Mouse (Mus musculus): ENCODE data around the gene Gm4969.
"Not testable (repeated sequence)": the region's sequence is repeated elsewhere in the genome, so short reads cannot be mapped to it uniquely, and the experiment has no call there.

The Gm4969 gene

DNA sequence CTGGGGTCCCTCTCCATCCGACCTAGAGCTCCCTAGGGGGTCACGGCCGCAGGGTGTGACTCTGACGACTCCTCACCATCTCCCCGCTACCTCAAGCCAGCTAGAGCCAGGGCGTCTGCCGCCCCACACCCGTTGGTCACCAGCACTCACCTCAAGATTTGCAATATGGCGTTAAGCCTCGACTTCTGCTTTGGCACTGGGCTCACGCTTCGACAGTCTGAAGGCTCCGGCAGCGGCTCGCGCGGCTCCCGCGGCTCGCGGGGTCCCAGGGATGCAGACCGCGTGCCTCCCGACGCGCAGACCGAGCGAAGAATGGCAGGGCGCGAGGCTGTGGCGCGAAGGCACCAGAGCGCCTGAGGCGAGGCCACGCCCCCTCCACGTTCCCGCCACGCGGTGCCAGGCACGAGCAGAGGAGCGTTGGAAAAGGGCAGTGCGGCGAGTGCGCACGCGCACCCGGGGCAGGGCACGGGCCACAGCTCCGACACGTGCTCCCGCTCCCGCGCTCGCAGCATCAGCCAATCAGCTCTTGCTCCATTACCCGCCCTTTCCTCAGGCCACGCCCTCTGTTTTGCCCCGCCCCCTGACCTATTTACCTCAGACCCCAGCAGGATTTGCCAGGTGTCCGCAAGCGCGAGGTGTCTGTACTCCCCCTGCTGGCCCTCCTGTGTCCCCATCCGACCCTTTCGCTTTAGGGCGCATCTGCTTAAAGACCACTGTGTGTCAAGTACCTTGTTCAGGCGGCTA is at the start of gene Gm4969:
TSS of gene Gm4969 (minus strand) at position 341 of the 744 bp plus-strand sequence.
- no peak for DNase-seq (ENCODE audit: low spot score)

DNA sequence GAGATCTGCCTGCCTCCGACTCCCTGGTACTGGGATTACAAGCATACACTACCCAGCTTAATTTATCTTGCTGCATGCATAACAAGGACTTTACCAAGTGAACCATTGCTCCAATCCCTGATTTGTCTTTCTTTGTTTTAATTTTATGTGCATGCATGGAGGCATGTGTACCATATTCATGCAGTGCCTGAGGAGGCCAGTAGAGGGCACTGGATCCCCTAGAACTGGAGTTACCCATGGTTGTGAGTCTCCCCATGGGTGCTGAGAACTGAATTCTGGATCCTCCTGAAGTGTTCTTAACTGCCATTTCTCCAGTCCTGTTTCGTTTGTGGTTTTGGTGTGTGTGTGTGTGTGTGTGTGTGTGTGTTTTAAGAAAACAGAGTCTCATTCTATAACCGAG is 48.8 kb upstream of the Gm4969 start:
- no peak for DNase-seq (ENCODE audit: low spot score)

DNA sequence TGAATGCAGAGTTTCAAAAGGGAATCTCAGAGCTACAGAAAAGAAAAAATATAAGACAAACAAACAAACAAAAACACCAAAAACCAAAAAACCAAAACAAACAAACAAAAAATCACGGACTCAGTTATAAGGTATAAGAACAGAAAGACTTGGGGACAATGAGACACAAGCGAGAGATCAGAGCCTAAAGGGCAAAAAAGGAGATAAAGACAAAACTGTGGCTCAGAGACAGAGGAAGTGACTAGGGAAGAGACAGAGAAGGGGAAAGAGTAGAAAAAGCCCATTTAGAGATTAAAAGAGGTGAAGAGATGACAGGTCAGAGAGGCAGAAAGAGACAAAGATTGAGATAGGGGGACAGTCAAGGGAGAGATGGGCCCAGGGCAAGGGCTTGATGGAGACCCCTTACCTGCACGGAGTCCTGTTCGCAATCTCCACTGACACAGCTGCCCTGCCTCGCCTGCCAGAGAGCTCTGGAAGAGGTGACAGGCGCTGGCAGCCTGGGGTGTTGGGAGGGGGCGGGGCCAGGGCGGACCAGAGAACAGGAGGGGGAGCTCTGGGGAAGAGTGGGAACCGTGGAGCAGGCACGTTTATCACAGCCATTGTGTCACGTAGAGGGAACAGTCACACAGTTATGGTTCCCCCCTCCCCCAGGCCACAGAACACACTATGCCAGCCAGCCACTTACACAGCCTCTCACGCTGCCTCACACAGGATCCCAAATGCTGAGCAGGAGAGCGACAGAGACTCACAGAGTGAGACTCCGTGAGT is 47.7 kb upstream of the Gm4969 start, which contains the start of gene Gipr:
TSS of gene Gipr (minus strand) at position 472 of the 768 bp plus-strand sequence.
- DNase-seq (ENCODE audit: low spot score): no peak

DNA sequence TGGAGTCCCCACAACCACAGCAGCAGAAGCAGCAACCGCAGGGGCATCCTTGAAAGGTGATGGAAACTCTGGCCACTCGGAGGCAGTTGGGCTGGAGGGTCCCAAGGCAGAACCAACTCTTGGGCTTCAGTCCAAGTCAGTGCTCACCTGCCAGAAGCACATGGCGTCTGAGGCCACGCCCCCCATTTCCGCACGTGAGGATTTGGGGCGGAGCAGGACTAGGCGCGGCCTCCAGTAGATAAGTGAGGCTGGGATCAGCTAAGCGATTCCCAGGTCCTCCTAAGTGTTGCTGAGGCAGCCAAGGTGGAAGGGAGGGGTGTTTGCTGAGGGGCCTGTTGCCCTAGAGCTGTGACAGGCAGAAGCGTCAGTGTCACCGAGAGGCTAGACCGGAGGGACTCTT is 46.8 kb upstream of the Gm4969 start:
- DNase-seq (ENCODE audit: low spot score): peak; percentile 61

DNA sequence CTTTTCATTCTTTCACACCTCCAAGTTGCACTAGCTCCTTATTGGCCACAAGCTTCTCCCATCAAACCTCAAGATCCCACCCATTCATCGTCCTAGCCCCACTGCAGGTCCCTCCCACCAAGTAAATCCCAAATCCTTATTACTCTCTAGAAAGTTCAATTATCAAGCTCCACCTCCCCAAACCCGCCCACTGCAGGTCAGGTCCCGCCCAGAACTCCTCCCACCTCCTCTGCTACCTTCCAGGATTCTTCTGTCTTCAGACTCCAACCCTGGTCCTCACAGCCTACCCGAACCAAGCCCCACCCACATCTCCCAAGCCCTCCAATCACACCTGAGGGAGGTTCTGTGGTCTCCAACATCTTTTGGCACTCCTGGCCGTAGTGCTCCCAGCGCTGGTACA is 46.0 kb upstream of the Gm4969 start:
- DNase-seq (ENCODE audit: low spot score): peak; percentile 63

GRCm38 (mm10) chr7:19163752-19164151 is 45.6 kb upstream of the Gm4969 start:
- no peak for DNase-seq (ENCODE audit: low spot score)

DNA sequence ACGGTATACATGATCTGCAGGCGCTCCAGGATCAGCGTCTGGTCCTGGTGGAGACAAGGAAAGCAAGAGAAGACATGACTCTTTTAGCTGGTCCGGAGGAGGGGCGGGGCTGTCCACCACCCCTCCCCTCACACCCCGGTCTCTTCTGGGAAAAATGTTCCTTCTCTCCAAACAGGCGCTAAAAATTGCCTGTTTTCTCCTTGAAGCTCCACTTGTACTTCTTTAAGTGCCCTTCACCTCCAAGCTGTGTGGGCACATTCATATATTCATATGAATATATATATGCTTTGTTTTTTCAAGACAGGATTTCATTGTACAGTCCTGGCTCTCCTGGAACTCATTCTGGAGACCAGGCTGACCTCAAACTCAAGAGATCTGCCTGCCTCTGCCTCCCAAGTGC is 44.8 kb upstream of the Gm4969 start:
- no peak for DNase-seq (ENCODE audit: low spot score)

DNA sequence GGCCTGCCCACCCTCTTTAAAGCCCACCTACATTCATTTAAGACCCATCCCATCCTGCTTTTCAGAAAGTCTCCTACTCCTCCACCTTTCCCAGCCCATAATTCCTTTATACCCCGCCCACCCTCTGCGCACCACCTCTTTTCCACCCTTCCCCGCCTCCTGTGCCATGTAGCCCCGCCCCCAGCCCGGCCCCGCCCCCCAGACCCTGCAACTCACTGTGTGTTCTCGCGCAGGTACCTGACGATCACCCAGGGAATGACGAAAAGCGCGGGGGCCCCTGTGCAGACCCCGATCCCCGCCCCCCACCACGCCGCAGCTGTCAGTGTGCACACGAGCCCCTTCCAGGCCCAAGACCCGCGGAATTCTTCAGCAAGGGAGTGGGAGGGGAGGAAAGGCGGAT is 41.9 kb upstream of the Gm4969 start:
- no peak for DNase-seq (ENCODE audit: low spot score)

DNA sequence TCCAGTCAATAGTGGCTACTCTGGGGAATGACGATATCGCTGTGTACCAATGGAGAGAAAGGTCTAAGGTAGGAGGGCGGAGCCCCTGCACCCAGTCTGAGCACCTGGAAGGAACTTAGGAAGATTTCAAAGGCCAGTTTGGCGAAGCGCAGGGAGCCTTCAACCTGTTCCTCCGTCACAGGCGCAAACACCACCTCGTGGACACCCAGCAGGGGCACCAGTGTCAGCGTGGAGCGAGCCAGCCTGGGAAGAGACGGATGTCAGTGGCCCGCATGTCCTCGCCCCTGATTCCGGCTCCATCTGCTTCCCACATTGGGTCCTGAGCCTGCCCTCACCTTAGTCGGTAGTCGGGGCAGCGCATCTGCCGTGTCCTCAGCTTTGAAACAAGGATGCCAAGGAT is 41.2 kb upstream of the Gm4969 start:
- DNase-seq (ENCODE audit: low spot score): no peak

GRCm38 (mm10) chr7:19158601-19159000 is 40.4 kb upstream of the Gm4969 start:
- no peak for DNase-seq (ENCODE audit: low spot score)

- DNase-seq (ENCODE audit: low spot score): peak; percentile 82
These were observed 39.1 kb upstream of the Gm4969 start for GRCm38 (mm10) chr7:19157160-19157800.

- peak; percentile 82 for DNase-seq (ENCODE audit: low spot score)
These were observed 37.8 kb upstream of the Gm4969 start for GRCm38 (mm10) chr7:19155825-19156475.

DNA sequence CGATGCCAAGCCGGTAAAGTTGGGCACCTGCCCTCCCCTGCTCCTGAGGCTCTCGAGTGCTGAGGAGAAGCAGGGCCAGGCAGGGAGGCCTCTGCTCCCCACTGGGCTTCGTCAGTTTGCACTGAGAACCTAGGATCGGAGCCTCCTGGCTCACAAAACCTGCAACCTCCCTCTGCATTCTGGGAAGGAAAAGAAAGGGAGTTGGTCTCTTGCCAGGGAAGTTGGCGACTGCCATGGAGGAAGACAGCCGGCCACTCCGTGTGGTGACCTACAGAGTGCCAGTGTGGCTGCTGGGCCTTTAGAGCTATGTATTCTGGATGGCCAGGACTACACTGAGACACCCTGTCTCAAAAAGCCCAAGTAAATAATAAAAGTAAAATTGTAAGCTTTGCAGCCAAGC is 36.6 kb upstream of the Gm4969 start:
- DNase-seq (ENCODE audit: low spot score): no peak

DNA sequence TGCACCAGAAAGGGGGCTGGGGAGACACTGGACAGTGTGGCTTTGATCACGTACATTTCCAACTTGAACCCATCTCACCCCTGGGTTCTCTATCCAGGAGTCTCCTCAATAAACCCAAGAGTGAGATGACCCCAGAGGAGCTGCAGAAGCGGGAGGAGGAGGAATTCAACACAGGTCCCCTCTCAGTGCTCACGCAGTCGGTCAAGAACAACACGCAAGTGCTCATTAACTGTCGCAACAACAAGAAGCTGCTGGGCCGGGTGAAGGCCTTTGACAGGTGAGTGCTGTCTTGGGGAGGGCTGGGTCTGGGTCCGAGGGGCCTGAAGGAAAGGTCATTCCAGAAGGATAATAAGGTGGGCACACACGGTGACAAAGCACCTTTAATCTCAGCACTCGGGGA is 33.0 kb upstream of the Gm4969 start:
- not testable (repeated sequence) for DNase-seq (ENCODE audit: low spot score)

- DNase-seq (ENCODE audit: low spot score): peak; percentile 96
These were observed 31.5 kb upstream of the Gm4969 start, which contains the start of gene Snrpd2 for GRCm38 (mm10) chr7:19149626-19150025. Gene Snrpd2, plus strand, starts transcription at chr7:19149722.

GRCm38 (mm10) chr7:19148875-19149541 is 30.8 kb upstream of the Gm4969 start, which contains the start of gene Qpctl:
Gene Qpctl, minus strand, starts transcription at chr7:19149291.
- DNase-seq (ENCODE audit: low spot score): peak; percentile 98

DNA sequence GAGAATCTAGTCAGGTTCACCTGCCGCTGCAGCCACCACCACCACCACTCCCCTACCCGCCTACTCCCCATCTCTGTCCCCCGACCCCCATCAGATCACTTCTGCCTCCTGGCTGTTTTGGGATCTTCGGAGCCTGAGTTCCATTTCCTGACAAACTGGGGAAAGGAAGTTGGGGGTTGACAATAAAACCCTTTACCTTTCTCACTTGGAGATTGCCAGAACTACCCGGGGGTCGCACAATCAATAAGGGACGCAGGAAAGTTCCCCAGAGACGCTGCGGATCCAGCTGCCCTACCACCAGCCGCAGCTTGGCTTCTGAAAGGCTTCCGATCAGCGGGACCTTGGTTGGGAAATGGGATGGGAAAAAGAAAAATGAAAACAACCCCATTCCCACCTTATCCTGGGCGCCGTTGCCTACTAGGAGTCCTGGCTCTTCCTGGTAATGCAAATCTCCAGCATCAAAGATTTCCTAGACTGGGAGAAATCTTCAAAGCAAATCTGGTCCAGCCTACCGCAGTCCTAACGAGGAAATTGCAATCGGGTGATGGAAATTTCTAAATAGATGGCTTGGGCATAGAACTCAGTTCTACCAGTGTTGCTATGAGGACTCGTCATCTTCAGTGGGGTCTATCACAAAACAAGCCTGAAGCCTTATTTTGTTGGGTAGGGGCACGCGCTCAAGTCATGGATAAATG is 30.2 kb upstream of the Gm4969 start:
- peak; percentile 40 for DNase-seq (ENCODE audit: low spot score)

- DNase-seq (ENCODE audit: low spot score): no peak
These were observed 29.4 kb upstream of the Gm4969 start for GRCm38 (mm10) chr7:19147497-19148045.

- no peak for DNase-seq (ENCODE audit: low spot score)
These were observed 28.6 kb upstream of the Gm4969 start for GRCm38 (mm10) chr7:19146793-19147192.

DNA sequence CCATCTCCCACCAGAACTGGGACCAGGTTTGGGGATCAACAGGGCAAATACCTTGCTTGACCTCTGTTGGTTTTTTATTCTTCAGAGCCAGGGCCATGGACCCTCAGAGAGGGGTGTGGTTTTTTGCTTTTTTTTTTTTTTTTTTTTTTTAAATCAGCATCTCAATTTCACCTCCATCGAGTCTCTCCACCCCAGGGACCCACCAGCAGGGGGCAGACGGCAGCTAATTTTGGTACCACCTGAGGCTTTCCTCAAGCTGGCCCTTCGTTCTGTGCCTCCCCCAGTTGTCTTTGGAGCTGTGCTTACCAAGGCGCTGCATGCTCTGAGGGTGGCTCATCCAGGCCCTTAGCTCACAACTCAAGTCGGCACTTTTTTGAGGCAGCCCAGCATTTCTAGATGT is 19.2 kb upstream of the Gm4969 start:
- peak; percentile 46 for DNase-seq (ENCODE audit: low spot score)
